Mouse (Mus musculus): ENCODE measurements around the gene Stfa2l1. TPM values are rescaled to one million over a fixed set of nuclear protein-coding genes. Genes with fewer than 3 reads are reported as not detected.
"Not testable (repeated sequence)": the region's sequence is repeated elsewhere in the genome, so short reads cannot be mapped to it uniquely, and the experiment has no call there.

Gene Stfa2l1
- polyA plus RNA-seq, 1 experiment: not detected

DNA sequence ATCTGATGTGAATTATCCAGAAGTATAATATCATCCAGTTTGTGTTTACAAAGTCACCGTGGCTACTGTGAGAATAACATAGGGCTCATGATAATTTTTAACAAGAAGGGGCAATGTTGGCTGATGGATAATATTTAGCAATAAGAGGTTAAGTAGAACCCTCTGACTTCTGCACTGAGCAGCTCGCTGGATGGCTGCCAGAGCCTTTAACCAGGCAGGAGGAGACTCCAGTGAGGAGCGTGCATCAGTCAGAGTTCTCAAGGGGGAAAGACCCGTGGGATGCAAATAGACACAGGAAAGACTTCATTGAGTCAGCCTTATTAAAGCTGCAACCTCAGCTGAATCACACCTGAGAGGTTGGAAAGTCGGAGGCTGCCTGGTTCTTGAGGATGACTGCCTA is 47.2 kb downstream of the Stfa2l1 start:
- no peak overlapping the region for H3K4me3 ChIP-seq (ENCODE audit: insufficient read depth, low read length)
- TF ChIP-seq CTCF (IDR thresholded peaks at IDR 0.05; ENCODE audit: extremely low read depth, insufficient read depth, low read length) (no peak), POLR2A (IDR thresholded peaks at IDR 0.05; ENCODE audit: extremely low read depth, insufficient read depth, low read length) (no peak)
- H3K27ac ChIP-seq (ENCODE audit: insufficient read depth, low read length): no peak overlapping the region
- no peaks in the 10 kb centered on the region for H3K4me1 ChIP-seq (ENCODE audit: control insufficient read depth, insufficient read depth, low read length)

DNA sequence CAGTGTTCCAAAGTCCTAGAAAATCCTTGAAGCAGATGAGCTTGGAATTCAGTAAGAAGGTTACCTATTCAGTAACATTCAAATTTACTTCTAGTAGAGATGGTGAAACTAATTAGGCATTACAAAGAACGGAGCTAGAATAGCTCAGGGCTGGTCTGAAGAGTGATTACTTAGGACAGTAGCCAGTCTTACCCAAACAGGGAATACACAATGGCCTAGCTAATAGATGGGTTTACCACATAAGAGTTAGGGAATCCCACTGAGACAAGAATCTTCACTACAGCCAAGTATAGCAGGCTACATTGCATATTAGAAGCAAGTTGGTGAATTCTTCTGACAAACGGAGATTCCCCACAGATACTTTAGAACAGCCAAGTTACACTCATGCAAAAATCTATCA is 49.1 kb downstream of the Stfa2l1 start:
- not testable (repeated sequence) for H3K27ac ChIP-seq (ENCODE audit: insufficient read depth, low read length); H3K4me3 ChIP-seq (ENCODE audit: insufficient read depth, low read length); H3K4me1 ChIP-seq (ENCODE audit: control insufficient read depth, insufficient read depth, low read length)

DNA sequence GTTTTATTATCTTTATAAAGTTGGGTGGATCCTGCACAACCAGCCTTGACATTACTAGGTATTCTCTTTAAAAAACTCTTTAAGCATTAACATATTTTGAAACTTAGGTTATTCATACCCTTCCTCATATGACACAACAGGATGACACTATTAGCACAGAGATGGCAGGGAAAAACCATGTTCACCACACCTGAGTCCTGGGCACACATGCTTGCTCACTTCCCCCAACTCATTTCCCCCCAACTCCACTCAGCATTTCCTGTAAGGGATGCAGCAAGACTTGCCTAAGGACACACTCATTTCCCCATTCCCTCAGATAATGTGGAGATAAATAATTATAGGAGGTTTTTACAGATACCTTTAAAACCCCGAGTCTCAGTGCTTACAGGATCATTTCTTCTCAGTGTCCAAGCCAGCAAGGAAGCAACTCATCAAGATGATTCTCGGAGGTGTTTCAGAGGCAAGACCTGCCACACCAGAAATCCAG is 53.4 kb downstream of the Stfa2l1 start, which contains the start of gene Gm5416:
Gm5416 (plus strand) TSS at position 437 of the 487 bp plus-strand sequence.
- no peak for TF ChIP-seq CTCF (IDR thresholded peaks at IDR 0.05; ENCODE audit: extremely low read depth, insufficient read depth, low read length)
- TF ChIP-seq POLR2A (IDR thresholded peaks at IDR 0.05; ENCODE audit: extremely low read depth, insufficient read depth, low read length): no peak
- Histone ChIP-seq H3K4me3 (ENCODE audit: insufficient read depth, low read length) (no peak within 1 kb of the TSS), H3K4me1 (ENCODE audit: control insufficient read depth, insufficient read depth, low read length) (no peaks in the 10 kb centered on the region), H3K27ac (ENCODE audit: insufficient read depth, low read length) (no peak within 1 kb of the TSS)

Other genes with a start within 250 kb of the Stfa2l1 start
- gene Parp9, start 218.3 kb upstream of the Stfa2l1 start, polyA plus RNA-seq (2012; rRNA removed): 3.9 and 4.0 TPM in 2 replicates
- gene Dtx3l, start 217.7 kb upstream of the Stfa2l1 start, polyA plus RNA-seq (2012; rRNA removed): 2.8 TPM in 2 replicates
- 49.5 and 49.8 TPM in 2 replicates for gene Kpna1, start 178.1 kb upstream of the Stfa2l1 start, polyA plus RNA-seq (2012; rRNA removed)
- 4.4 and 4.8 TPM in 2 replicates for gene Wdr5b, start 115.6 kb upstream of the Stfa2l1 start, polyA plus RNA-seq (2012; rRNA removed)
- gene Fam162a, start 85.2 kb upstream of the Stfa2l1 start, polyA plus RNA-seq (2012; rRNA removed): 97.8 and 111 TPM in 2 replicates
- 18.3 and 18.7 TPM in 2 replicates for gene Ccdc58, start 85.1 kb upstream of the Stfa2l1 start, polyA plus RNA-seq (2012; rRNA removed)
- gene Csta1, start 25.6 kb upstream of the Stfa2l1 start, polyA plus RNA-seq (2012; rRNA removed): not detected in 2 replicates
- gene Gm5483, start 27.4 kb downstream of the Stfa2l1 start, polyA plus RNA-seq (2012; rRNA removed): not detected in 2 replicates
- gene Gm5416, start 53.6 kb downstream of the Stfa2l1 start, polyA plus RNA-seq (2012; rRNA removed): not detected in 2 replicates
- gene 2010005H15Rik, start 64.7 kb downstream of the Stfa2l1 start, polyA plus RNA-seq (2012; rRNA removed): not detected in 2 replicates
- gene Stfa1, start 120.1 kb downstream of the Stfa2l1 start, polyA plus RNA-seq (2012; rRNA removed): not detected in 2 replicates
- not detected in 2 replicates for gene BC117090, start 177.5 kb downstream of the Stfa2l1 start, polyA plus RNA-seq (2012; rRNA removed)
- gene BC100530, start 210.9 kb downstream of the Stfa2l1 start, polyA plus RNA-seq (2012; rRNA removed): not detected in 2 replicates

Data from cortical plate, adult 2 months (tissue).